Mouse (Mus musculus) hindlimb bud, embryonic 11.5 days (tissue): Measurements from ENCODE around the gene Uchl1.

Experiments
- DNase-seq: peaks from one replicate; pipeline ENCODE4 v3.0.0-alpha.2; 2012; ENCODE audit warnings: low read depth, low spot score; ENCODE audit errors: extremely low spot score

The Uchl1 gene

GRCm38 (mm10) chr5:66675983-66676382 lies at the start of gene Uchl1:
Gene Uchl1, plus strand, starts transcription at chr5:66676091.
- DNase-seq: peak; percentile 61

- DNase-seq: no peak
Measured at GRCm38 (mm10) chr5:66627805-66628204, 48.1 kb upstream of the Uchl1 start.

GRCm38 (mm10) chr5:66635459-66636079 lies 40.3 kb upstream of the Uchl1 start:
- DNase-seq: no peak

- DNase-seq: no peak
Measured at GRCm38 (mm10) chr5:66642156-66642555, 33.7 kb upstream of the Uchl1 start.

GRCm38 (mm10) chr5:66643260-66643659 lies 32.6 kb upstream of the Uchl1 start:
- no peak for DNase-seq

- no peak for DNase-seq
Measured at GRCm38 (mm10) chr5:66647504-66647903, 28.4 kb upstream of the Uchl1 start.

GRCm38 (mm10) chr5:66654220-66654619 lies 21.7 kb upstream of the Uchl1 start:
- no peak for DNase-seq

- no peak for DNase-seq
Measured at GRCm38 (mm10) chr5:66675189-66675890, 551 bp upstream of the Uchl1 start.

- no peak for DNase-seq
Measured at GRCm38 (mm10) chr5:66676457-66677117, 696 bp downstream of the Uchl1 start.

- no peak for DNase-seq
Measured at GRCm38 (mm10) chr5:66677411-66678345, 1.8 kb downstream of the Uchl1 start.

GRCm38 (mm10) chr5:66679222-66679621 lies 3.3 kb downstream of the Uchl1 start:
- no peak for DNase-seq

- DNase-seq: no peak
Measured at GRCm38 (mm10) chr5:66685930-66686329, 10.0 kb downstream of the Uchl1 start.

- DNase-seq: no peak
Measured at GRCm38 (mm10) chr5:66686863-66687262, 11.0 kb downstream of the Uchl1 start.

GRCm38 (mm10) chr5:66687737-66688136 lies 11.8 kb downstream of the Uchl1 start:
- DNase-seq: no peak

- DNase-seq: no peak
Measured at GRCm38 (mm10) chr5:66688286-66688685, 12.4 kb downstream of the Uchl1 start.

- DNase-seq: no peak
Measured at GRCm38 (mm10) chr5:66689796-66690195, 13.9 kb downstream of the Uchl1 start.

- no peak for DNase-seq
Measured at GRCm38 (mm10) chr5:66693231-66693630, 17.3 kb downstream of the Uchl1 start.

- peak; percentile 91 for DNase-seq
Measured at GRCm38 (mm10) chr5:66697119-66697518, 21.2 kb downstream of the Uchl1 start.

GRCm38 (mm10) chr5:66699911-66700310 lies 24.0 kb downstream of the Uchl1 start:
- no peak for DNase-seq

- no peak for DNase-seq
Measured at GRCm38 (mm10) chr5:66701951-66702350, 26.1 kb downstream of the Uchl1 start.
